Mouse (Mus musculus) left cerebral cortex, postnatal 4 days (tissue): Measurements from ENCODE around the gene Arhgap10. TPM values are rescaled to one million over a fixed set of nuclear protein-coding genes. Genes with fewer than 3 reads are reported as not detected.

Source experiments
- DNase-seq: peaks from one replicate; pipeline ENCODE4 v3.0.0-alpha.2; 2022
- intact Hi-C: fragments of 180-260 bp; cut with DNase I; formaldehyde crosslinking; loops from one replicate; pipeline ENCODE4 v1.15.1; 2025
- total RNA-seq, 2 experiments: library from RNA; stranded (reverse); gene quantifications; 2 replicates each; pipeline ENCODE4 v1.2.3; 2021

Gene Arhgap10
- total RNA-seq, 2 experiments from 2014 or later: 6.5 to 6.6 TPM

GRCm38 (mm10) chr8:77451466-77452382 is 66.0 kb downstream of the Arhgap10 start:
- intact Hi-C loops: no loop called here
- no peak for DNase-seq

- no peak for DNase-seq
- intact Hi-C loops: no loop called here
These were observed 66.7 kb downstream of the Arhgap10 start for GRCm38 (mm10) chr8:77451052-77451451.

GRCm38 (mm10) chr8:77446294-77446693 is 71.5 kb downstream of the Arhgap10 start:
- DNase-seq: no peak
- intact Hi-C loops: no loop called here

- intact Hi-C loops: no loop called here
- no peak for DNase-seq
These were observed 72.1 kb downstream of the Arhgap10 start for GRCm38 (mm10) chr8:77445642-77446041.

DNA sequence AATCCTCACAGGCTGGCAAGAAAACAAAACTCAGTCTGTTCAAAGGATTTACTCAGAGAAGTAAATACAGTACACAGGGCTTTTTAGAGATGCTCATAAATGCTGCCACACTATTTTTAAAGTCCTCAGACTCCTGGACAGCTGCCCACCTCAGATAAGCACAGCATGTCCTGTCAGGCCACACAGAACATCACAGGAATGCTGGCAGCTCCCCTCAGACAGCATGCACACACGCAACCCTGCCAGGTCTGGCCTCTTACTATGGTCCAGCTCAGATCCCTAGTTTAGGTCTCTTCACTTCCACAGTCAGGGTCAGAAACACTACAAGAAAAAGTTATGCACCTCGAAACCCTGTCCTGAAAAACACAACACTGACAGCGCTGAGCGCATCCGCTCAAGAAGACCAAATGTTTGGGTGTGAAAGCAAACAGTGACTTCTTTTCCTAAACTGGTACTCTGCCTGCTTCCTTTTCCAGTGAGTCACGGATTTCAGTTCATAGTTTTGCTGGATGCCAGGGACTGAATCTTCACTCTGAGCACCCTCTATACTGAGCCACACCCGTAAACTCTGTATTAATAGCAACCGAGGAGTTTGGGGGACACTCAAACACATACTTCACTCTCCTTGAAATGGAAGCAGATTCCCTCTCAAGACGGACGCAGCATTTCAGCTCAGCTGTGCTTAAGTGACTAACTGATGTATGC is 73.4 kb downstream of the Arhgap10 start:
- DNase-seq: peak; percentile 48

DNA sequence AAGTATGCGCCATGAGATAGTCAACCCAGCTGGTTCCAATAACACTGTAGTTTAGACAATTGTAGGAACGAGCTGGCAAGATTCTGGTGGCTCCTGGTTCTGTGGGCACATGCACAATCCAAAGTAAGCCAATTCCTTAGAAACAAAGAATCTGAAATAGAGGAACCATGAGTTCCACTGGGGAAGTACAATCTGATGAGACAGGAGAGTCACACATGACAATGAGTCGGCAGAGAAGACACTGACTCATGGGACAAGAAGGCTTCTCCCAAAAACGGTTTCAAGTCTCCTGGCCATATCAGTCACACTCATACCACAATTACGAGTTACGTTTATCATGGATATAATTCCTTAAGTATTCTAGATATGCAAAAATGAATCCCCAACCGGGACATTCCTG is 75.3 kb downstream of the Arhgap10 start:
- no peak for DNase-seq
- intact Hi-C loops: no loop called here

More for the DNA sequence above, 73.4 kb downstream of the Arhgap10 start:
- intact Hi-C loops: no loop called here

DNA sequence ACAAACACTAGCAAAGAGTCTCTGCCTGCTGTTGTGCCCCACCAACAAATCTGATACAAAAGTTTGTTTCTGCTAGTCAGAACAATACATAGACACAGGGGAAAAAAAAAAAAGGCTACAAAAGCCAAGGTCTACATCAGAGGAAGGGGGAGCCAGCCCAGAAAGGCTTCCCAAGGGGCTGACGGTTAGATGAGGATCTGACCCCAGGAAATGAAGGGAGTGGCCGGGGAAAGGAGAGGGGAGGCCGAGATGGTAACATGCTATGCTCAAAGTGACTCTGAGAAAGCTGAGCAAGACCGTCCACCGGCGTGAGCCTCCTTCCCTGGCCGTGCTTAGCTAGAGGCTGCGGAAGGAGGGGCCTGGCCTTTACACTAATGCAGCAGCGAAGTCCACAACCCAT is 76.8 kb downstream of the Arhgap10 start:
- no peak for DNase-seq
- intact Hi-C loops: no loop called here

DNA sequence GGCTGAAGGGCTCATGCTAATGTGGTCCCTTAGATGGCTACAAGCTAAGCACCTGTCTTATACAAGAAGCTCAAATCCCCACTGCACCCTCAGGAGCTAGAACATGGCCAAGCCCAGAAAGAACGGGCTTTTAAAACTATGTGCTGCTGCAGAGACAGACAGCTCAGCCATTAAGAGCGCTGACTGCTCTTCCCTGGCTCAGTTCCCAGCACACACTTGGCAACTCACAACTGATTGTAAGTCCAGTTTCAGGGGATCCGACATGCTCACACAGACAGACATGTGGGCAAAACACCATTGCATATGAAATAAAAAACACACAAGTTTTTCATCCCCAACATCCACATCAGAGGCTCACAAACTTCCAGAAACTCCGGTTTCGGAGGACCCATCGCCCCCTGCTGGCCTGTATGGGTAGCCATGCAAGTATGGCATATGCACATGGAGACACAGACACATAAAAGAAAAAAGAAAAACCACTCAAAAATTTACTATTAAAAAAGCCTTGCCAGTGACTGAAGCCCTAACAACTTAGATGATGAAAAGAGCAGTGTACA is 77.4 kb downstream of the Arhgap10 start:
- DNase-seq: peak; percentile 24
- intact Hi-C loops: no loop called here

DNA sequence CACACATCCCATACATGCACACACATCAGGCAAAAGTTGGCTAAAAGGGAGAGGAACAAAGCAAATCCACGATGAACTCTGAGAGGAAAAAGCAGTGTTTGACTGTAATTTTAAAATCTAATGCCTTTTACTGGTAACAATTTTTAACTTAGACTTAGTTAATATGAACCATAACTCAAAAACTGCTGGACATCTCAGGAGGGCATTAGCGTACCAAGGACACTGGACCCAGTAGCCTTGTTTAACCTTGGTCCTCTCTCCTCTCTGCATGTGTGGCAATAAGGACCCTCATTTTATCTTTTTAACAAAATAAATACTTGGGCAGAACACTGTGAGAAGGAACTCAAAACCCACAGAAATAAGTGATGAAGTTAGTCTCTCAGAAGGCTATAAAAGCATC is 78.1 kb downstream of the Arhgap10 start:
- intact Hi-C loops: no loop called here
- DNase-seq: no peak

DNA sequence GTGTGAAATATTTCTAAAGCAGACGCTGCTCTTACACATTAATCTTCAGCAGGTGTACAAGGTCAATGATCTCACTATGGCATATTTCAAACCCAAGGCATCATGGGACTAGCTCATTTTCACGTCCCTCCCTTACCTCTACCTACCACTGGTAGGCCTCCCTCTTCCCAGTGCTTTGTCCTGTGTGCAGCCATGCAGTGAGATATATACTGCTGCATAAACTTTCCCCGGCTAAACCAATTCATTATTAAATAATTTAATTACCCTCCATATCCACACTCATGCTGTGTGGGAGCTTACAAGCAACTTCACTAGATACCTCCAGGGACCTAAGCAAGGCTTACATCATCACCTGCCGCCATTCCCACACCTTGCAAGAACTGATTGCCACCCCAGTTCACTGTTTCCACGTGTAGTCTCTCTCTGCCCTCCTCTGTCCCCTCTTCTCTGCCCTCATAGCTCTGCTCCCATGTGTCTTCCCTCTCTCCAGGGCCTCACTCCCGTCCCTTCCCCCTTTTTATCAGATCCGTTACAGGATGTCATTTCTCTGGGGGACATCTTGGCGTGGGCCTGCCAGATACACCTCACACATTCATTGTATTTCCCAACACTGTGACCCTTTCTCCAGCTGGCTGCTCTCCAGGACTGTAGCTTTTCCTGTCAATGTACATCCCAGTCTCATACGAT is 79.8 kb downstream of the Arhgap10 start:
- DNase-seq: no peak
- intact Hi-C loops: no loop called here

- DNase-seq: no peak
- intact Hi-C loops: no loop called here
These were observed 81.5 kb downstream of the Arhgap10 start for GRCm38 (mm10) chr8:77436013-77436990.

GRCm38 (mm10) chr8:77433221-77433620 is 84.5 kb downstream of the Arhgap10 start:
- DNase-seq: no peak
- intact Hi-C loops: no loop called here

- no peak for DNase-seq
- intact Hi-C loops: no loop called here
These were observed 85.0 kb downstream of the Arhgap10 start for GRCm38 (mm10) chr8:77432726-77433125.

DNA sequence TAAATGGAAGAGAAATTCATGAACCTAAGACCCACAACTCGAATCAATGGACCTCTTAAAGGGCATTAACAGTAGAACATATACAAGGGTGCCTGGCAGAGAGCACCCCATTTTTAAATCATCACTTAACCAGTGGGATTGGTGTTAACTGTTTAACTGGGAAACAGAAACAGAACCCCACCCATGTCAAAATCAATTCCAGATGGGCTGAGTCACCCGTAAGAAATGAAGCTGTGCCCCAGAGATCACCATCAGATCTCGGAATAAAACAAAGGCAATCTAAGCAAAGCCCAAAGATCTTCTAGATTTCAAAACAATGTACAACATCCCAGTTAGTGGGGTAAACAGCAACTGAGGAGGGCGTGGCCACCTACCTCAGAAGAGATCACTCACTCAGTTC is 89.3 kb downstream of the Arhgap10 start:
- intact Hi-C loops: no loop called here
- DNase-seq: no peak

DNA sequence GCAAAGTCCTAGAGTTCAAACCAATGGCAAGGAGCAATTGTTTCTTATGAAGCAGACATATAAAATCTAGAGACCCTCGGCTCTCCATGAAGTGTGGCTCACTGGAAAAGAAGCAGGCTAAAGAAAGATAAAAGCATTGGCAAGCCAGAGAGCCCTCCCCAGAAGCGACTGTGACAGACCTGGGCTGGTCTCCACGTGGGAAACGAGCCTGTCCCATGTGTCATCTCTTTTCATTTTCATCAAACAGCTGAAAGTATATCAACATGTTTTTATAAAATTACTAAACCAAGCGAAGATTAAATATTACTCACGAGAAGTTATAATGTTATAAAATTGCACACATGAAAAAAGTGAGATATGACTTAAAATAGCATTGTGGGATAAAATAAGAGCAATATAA is 89.7 kb downstream of the Arhgap10 start:
- intact Hi-C loops: no loop called here
- no peak for DNase-seq

- intact Hi-C loops: no loop called here
- DNase-seq: no peak
These were observed 90.3 kb downstream of the Arhgap10 start for GRCm38 (mm10) chr8:77427438-77427837.

DNA sequence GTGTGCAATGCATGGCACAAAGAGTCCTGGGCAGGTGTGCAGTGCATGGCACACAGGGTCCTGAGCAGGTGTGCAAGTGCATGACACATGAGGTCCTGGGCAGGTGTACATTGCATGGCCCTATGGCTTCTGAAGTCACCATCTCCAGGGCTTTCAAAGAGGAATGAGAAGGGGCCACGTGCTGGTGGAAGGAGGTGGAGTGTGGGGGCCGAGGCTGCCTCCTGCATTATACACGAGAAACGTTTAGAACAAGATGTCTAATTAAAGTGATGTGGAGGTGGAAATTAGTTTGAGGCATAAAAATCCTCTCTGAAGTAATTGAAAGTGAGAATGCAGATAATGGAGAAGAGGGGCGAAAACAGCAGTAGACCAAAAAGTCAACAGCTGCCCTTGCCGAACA is 93.9 kb downstream of the Arhgap10 start:
- intact Hi-C loops: loop anchor here (5.0 kb wide), 2 partner anchors 93 to 118 kb away; partner anchors contain the start of gene Arhgap10

GRCm38 (mm10) chr8:77422632-77423252 is 95.0 kb downstream of the Arhgap10 start:
- DNase-seq: no peak
- intact Hi-C loops: loop anchor here (5.0 kb wide), 2 partner anchors 95 to 120 kb away; partner anchors contain the start of gene Arhgap10

More for the DNA sequence above, 93.9 kb downstream of the Arhgap10 start:
- DNase-seq: no peak

DNA sequence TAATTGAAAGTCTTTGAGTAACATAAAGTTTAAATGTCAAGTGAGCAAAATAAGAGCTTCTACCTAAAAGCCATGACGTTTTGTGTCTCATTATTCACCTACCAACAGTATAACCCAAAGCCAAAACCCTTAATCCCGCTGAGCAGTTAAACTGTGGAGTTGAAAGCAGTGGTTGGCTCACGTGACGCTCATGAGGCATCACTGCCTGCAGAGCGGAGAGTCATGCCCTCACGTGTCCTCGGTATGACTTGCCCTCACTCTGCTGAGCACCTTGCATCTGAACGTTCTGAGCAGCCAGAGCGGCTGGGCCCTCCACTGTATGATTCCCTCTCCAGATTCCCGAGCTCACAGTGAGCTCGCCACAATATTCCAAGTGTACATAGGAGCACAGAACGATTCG is 96.2 kb downstream of the Arhgap10 start:
- intact Hi-C loops: loop anchor here (5.0 kb wide), 2 partner anchors 96 to 121 kb away; partner anchors contain the start of gene Arhgap10
- DNase-seq: no peak
